Mouse (Mus musculus): ENCODE data around the gene Fcamr.

The Fcamr gene

DNA sequence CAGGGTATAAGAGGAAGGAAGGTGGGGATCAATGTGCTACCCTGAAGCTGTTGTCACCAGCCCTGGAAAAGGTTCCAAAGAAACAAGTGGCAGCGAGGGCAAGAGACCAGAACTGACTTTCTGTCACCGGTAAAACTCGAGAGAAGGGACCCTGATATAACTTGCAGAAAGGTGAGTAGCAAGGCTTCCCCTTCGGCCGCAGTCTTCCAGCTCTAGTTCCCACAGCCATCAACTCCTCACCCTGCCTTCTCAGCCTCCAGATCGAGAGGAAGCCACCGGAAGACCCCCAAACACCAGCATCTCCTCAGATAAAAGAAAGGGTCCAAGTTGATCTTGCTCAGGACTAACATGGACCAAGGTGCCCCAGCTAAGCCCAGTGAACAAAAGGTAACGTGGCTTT is at the start of gene Fcamr:
TSS of gene Fcamr (plus strand) at position 301 of the 400 bp plus-strand sequence.
- DNase-seq = no peak

DNA sequence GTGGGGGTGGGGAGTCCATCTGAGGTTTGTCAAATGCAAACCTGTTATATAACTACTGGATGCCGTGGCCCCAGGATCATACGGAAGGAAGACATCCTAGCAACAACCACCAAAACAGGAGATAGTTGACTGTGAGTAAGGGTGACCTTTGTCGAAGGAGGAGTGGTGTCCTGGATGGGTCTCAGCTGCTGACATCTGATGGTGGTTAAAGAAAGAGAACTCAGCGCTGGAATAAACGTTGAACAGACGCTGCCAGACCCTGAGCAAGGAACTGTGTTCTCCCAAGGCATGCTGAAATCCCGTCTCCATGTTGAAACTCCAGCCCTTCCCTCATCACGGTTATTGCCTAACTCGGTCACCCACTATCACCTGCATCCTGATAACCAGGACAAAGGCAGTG is 41.0 kb upstream of the Fcamr start:
- DNase-seq = no peak

DNA sequence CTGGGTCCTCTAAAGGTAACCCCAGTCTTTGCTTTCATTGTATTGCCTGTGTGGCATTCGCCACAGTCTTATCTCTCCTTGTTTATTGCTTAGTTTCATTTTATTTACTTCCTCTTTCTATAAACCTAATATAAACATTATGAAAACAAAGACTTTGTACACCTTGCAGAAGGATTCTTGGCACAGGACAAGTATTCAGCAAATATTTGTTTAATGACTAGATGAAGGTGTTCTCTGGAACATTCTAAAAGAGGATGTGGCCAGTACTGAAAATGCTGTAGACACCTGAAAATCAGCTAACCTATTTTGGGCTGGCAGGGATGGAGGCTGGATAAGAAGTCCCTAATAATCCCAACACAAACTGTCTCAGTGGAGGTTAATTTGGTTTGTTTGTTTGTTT is 39.1 kb upstream of the Fcamr start:
- no peak for DNase-seq

DNA sequence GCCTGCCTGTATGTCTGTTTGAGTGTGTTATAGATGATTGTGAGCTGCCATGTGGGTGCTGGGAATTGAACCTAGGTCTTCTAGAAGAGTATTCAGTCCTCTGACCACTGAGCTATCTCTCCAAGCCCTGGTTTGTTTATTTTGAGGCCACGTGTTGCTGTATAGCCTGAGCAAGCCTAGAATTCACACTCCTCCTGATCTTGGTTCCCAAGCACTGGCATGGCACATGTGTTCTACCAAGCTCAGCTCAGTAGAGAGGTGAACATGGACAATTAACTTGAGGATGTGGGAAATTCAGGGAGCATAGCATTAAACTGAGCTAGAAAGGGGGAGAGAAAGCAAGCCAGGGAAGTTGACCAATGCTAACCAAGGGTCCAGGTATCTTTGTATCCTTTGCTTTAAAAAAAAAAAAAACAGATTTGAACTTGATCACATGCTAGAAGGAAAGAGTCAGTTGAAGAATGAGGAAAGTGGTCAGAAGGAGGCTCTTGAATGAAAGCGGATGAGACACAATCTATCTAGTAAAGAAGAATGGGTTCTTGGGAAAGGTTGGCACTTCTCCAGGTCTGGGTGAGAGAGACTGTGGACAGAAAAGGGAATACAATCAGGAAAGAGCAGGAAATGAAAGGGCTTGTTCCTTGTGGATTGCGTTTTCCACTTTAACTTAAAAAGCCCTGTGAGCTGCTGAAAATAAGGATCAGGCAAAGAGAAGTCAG is 38.5 kb upstream of the Fcamr start:
- no peak for DNase-seq

DNA sequence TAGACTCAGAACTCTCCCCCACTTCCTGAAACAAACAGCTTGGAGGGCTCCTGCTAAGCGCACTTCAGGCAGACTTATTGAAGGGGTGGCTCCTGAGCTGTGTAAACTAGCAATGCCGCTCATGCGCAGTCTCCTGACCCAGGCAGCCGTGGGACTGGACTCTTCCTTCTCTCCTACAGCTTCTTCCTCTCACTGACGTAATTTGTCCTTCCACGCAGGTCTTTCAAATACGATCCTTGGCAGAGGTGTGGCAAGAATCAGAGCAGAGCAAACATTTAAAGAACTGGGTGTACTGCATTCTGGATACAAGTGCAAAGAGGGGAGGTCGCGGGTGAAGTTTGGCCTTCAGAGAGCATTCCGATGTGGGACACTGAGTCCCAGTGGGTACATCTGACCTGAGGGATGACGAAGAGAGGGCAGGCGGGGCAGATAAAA is 36.7 kb upstream of the Fcamr start:
- DNase-seq = no peak

DNA sequence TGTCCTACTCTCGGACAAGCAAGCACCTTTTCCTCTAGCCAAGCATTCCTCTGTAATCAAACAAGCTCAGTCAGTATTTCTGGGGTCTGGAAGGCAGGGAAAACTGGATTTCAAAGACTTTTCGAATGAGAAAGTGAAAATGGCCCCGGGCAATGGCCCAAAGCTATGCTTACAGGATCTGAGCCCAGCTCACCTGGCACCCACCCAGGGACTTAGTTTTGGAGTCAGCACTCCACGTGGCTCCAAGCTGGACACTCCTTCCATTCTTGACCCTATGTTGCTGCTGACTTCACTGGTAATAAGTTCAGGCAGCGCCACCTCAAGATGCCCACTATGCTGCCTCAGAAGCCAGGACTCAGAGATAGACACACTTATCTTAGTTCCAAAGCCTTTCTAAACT is 33.6 kb upstream of the Fcamr start:
- no peak for DNase-seq

DNA sequence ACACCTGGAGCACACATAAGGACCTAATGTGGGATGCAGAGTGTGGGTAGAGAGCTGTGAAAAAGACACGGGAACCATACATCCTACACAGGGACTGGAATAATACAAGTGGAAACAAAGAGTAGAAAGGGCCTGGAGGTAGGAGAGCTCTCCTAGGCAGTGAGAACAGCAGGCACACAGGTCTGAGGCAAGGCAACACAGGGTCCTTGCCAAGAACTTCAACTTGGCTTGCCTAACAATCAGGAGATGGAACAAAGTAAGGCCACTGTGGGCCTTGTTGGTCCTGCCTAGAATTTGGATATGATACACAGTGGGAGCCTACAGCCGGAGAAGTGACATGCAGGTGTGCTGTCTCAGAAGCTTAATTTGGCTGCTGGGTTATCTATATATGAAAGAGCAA is 30.8 kb upstream of the Fcamr start:
- no peak for DNase-seq

DNA sequence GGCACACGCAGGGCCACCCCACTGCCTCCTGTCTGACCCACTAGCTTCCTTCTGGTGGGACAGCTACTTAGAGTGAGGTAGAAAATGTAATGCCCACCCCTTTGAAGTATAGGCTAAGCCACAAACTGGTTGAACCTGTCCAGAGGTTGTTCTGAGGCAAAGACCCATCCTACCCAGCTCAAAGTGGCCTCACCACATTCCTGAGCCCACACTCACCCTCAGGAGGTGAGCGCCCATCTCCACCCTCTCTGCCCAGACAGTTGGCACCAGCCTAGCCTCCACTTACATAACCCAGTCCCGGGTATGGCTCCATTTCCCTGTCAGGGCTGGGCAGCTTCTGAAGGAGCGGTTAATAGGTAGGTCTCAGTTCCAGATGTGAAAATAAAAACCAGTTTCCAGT is 30.2 kb upstream of the Fcamr start:
- DNase-seq = no peak

DNA sequence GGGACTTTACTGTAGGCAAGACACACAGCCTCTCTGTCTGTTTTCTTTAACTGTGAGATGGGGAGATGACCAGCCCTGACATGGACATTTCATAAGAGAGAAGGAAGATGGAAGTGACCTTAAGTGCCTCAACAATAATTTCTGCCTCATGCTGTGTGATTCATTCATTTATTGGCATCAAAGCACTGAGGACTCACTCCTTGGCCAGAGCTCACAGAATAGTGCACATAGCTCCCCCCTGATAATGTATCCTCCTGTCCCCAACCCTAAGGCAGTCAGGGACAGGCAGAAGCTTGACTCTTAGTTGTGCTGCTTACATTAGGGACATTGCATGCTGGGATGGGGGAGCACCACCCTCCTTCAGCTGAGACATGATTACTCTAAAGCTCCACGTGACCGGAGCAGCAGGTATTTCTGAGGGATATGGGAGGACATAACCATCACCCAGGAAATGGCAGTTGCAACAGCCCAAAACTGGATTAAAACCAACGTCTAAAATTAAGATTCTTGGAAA is 29.7 kb upstream of the Fcamr start:
- DNase-seq = no peak

DNA sequence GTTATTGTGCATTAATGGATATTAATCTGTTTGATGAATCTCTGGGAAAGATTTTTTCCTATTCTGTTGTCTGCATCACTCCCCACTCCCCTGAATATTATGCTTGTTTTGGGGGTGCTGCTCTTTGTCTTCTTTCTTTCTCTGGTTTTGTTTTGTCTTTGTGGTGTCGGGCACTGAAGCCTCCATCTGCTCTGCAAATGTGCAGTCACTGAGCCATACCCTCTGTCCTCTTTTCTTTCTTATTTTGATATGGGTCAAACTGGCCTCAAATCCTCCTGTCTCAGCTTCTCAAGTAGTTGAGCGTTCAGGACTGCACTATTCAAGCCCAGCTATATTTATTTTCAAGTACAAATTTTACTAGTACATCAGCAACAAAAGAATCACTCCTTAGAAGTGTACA is 25.5 kb upstream of the Fcamr start:
- no peak for DNase-seq

DNA sequence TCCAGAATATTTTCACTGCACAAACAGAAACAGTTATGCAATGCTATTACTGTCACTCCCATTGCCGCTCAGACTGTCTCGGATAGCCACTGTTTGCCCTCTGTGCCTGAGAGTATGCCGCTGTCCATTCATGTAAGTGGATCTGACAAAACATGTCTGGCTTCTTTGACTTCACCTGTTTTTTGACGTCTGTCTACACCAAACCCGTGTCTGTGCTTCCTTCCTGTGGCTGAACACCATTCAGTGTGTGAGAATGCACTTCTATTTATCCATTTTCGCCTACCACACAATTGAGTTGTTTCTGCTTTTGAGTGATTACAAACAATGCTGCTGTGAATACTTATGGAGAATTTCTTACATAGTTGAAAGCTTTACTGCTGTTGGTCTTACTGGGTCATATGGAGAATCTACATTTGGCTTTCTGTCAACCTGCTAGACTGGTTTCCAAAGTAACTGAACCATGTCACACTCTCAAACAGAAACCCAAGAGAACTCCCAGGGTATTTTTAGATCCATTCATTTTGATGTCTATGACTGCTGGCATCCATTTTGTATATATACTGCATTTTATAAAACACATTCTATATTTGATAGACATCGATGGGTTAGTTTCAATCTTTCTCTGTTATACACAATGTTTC is 24.9 kb upstream of the Fcamr start:
- DNase-seq = no peak

DNA sequence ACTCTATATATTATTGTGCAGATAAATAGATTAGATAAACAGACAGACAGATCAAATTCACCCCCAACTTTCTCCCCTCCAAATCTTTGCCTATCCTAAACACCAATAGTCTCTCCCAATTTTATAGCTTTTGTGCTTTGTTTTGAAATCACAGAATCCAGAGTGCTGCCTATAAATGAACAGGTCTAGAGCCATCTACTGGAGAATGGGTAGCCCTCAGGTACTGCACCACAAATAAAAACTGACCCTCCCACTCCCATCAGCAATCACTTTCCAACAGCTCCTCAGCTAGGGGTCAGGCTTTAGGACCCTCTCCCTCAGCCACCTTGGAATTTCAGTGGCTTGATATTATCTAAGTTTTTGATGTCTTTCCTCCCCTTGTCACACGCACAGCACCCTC is 24.1 kb upstream of the Fcamr start:
- DNase-seq = no peak

DNA sequence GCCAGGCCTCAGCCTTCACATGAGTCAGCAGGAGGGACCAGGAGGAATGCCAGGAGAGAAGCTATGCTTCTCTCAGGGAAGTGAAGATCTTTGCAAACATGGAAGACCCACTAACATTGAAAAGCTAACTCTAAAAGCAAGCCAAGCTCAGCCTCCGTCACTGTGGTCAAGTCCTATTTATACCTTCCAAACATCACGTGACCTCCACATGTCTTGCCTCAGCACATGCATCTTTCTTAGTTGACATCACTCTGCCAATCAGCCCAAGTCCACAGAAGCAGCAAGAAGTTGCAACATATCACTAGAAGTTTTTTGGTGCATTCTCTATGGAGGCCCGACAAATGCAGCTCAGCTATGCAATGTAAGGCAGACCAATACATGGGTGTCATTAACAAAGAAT is 20.8 kb upstream of the Fcamr start:
- no peak for DNase-seq

DNA sequence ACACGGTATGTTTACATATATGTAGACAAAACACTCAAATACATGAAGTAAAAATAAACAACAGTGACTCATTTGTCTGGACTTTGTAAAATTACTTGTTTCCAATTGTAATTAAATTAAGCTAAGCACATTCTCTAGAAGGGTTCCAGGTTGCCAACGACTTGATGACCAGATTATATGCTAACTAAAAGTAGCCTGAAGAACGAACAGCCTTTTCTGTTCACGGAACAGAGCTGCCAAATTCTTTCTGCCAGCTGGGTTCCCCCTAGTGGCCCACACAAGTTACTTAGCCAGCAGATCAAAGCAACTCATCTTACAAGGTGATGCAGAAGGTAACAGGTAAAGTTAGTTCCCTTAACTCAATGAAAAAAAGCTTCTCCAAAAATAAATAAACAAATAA is 16.6 kb upstream of the Fcamr start:
- DNase-seq = peak; percentile 47

DNA sequence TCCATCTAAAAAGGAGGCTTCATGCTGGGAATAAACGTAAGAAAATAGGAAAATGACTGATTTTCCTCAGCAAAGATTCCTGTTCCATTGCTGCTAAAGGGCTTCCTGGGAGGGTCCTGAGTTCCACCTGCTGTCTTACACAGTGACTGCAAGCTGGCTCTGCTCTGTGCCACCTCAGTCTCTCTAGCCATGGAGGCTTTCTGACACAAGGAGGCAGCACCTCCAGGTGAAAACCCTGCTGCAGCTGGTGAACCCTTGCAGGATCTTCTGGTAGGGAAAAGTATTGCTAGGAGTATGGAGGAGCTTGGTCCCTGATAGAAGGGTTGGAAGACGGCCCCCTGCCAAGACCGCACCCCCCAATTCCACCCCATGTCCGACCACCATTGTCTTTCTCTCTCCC is 13.7 kb upstream of the Fcamr start:
- peak; percentile 54 for DNase-seq

DNA sequence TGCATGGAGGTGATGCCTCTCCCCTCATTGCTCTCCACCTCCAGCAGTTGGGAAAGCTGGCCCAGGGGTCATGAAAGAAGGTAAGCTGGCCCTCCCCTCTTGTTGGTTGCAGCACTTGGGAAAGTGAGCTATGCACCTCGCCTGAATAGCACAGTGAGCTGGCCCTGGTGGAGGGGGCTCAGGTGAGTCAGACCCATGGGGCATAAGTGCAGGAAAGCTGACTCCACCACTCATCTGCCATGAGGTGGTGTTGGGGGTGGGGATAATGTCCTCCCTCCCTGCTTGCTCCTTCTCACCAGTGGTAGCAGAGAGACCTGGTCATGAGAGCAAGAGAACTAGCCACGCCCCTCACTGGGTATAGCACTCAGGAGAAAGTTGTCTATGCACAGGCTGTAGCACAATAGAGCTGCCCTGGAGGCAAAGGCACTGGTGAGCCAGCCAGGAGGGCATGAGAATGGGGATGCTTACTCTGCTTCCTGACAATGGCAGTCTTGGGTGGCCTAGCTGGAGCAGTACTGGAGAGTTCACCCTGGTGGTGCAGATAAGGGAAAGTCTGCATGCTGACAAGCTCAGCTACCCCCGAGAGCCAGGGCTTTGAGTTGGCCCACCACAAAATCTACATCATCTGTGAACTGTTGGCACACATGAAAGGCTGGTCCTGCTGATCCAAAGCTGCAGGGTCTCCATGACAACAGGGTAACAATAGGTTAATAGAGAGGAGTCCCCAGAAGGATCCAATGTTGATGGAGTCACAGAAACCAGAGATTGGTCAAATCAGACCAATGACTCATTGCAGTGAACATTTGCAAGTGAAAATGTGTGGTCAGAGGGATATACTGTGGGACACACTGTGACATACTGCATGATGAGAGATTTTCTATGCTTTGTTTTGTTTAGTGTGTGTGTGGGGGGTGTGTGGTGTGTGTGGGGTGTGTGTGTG is 10.9 kb upstream of the Fcamr start:
- no peak for DNase-seq

DNA sequence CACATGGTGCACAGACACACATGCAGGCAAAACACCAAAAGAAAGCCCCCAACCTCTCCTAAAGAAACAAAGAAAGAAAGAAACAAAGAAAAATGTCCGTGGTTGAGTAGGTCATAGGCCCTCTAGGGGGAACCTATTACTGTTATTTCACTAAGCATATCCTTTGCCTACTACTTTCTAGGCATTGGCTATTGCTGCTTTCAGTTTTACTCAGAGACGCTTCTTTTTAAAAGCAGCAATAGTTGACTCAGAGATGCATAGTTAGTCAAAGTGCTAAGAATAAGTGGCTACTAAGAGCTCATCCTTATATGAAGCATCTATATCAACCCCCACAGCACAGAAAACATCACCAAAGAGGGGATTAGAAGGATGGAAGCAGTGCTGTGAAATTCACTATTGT is 5.4 kb upstream of the Fcamr start:
- DNase-seq = no peak

DNA sequence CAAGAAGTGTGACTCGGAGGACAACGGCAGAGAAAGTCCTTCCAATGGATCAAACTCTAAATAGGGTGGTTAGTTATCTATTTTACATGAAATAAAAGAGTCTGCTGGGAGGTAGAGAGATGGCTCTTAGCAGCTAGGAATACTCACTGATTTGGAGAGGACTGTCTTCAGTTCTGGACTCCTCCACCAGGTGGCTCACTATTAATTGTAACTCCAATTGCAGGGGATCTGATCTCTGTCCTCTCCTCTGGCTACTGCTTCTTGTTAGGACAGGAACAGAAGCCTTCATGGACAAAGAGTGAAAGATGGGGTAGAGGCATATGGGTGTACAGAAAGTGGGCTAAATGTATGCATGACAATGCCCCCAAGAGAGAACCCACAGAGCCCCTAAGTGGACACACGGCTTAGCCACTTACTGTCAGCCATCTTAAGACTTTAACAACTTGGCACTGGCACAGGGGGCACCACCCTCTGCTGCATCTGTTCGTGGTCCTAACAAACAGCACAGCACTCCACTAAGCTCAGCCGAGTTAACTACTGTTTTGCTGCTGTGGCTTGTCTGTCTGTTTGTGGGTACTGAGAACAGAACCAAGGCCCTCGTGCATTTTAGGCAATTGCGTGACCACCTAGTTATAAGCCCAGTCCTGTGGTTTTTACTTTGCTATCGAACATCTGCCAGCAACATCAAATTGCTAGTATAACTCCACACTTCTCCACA is 3.6 kb upstream of the Fcamr start:
- peak; percentile 79 for DNase-seq

DNA sequence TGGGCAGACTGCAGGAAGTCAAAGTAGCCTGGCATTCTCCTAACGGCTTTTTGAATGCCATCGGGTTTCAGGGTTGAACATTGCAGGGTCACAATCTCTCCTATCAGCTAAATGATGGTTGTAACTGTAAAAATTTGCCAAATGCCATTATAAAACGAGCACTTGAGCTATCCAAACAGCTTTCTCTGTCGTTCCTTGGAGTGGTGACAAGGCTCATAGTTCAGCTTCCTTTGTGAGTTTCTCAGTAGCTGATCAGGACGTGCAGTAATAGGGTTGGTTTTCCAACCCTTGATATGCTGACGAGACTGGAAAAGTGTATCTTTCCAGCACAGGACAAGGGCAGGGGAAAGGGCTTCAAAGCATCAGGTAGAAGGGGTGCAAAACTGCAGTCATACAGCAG is 2.7 kb upstream of the Fcamr start:
- DNase-seq = no peak

DNA sequence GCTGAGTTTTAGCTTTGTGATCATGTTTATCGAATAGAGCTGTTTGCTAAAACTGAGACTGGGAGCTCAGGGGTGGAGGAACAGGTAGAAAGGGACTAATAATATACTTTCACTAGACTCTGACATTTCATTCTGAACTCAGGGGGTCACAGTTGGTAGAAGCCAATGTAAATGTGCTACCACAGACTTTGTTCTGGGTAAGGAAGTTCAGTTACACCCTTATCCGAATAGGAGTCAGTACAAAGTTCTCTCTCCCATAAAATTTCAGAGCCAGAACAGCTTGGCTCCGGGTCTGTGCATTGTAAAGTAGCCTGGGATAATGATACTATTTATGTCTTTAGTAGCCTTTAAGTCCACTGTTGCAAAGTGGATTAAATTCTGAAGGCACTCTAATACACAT is 2.2 kb upstream of the Fcamr start:
- DNase-seq = no peak

DNA sequence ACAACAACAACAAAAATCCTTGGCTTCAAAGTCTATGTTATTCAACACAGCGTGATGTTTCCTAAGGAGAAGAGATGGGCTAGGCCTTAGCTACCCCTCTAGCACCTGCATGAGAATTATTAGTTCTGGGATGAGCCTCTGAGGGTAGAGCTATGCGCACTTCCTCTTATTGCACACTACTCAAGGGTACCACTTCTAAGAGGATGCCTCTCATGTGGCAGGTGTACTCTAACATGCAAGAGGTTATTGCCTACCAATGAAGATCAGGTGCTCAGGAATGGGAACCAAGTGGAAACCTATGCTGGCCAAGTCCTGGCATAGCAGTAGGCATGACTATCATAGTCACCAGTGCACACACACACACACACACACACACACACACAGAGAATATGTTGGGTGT is 1.3 kb upstream of the Fcamr start:
- no peak for DNase-seq

DNA sequence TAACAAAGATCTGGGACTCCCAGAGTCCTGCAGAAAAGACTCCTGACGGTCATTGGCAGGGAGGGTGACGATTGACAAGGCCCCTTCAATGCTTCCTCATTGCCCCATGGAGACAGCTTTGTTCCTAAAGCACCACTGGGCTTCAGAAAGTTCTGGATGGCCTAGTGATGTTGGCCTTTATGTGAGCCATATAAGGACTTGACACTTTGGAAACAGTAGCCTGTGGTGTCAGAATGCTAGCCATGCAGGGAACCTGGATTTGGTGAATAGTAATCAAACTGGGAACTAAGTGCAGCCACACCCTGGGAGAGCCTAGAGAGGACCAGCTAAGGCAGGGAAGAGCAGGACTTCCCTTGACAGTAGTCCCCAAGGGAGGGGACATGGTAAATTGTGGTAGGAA is 809 bp downstream of the Fcamr start:
- DNase-seq = no peak

DNA sequence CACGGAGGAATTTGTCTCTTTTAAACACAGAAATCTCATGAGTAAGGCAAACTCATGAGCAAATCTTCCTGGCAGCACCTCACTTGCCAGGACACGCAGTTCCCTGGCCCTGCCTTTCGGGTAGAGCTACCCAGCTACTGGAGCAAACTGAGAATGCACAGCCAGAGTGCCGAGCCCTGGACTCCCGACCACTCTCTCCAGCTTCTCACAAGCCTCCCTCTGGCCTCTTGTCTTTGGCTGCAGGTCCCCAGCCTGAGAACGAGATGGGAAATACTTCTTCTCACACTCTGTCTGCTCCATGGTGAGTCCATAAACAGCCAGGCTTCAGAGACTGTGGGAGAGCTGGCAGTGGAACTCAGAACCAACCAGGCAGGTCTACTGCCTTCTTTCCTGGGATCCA is 2.3 kb downstream of the Fcamr start:
- no peak for DNase-seq

All from thymus, postnatal 4 days (tissue).